Mouse (Mus musculus): ENCODE measurements around the gene Cda. TPM values are rescaled to one million over a fixed set of nuclear protein-coding genes. Genes with fewer than 3 reads are reported as not detected.

The Cda gene
- polyA plus RNA-seq, 2 experiments from 2014 or later = not detected

- ATAC-seq = no peak
Observed at GRCm38 (mm10) chr4:138333135-138333534, 34.7 kb downstream of the Cda start.

GRCm38 (mm10) chr4:138331647-138332046, 36.1 kb downstream of the Cda start:
- no peak for ATAC-seq

GRCm38 (mm10) chr4:138330264-138330671, 37.5 kb downstream of the Cda start:
- ATAC-seq = no peak

- ATAC-seq = peak; percentile 15
Observed at GRCm38 (mm10) chr4:138327891-138328470, 39.8 kb downstream of the Cda start.

GRCm38 (mm10) chr4:138327155-138327554, 40.6 kb downstream of the Cda start:
- peak; percentile 8 for ATAC-seq

GRCm38 (mm10) chr4:138326077-138326695, 41.6 kb downstream of the Cda start, which contains the start of gene Pink1:
Pink1 (minus strand) TSS chr4:138326307.
- ATAC-seq = peak; percentile 81

- peak; percentile 86 for ATAC-seq
Observed at GRCm38 (mm10) chr4:138325466-138326076, 42.2 kb downstream of the Cda start.

GRCm38 (mm10) chr4:138324451-138324850, 43.3 kb downstream of the Cda start:
- ATAC-seq = no peak

GRCm38 (mm10) chr4:138323753-138324152, 44.0 kb downstream of the Cda start:
- no peak for ATAC-seq

GRCm38 (mm10) chr4:138322692-138323091, 45.1 kb downstream of the Cda start:
- no peak for ATAC-seq

- ATAC-seq = no peak
Observed at GRCm38 (mm10) chr4:138321488-138321887, 46.3 kb downstream of the Cda start.

- ATAC-seq = no peak
Observed at GRCm38 (mm10) chr4:138320711-138321110, 47.1 kb downstream of the Cda start.

GRCm38 (mm10) chr4:138319508-138319907, 48.3 kb downstream of the Cda start:
- peak; percentile 83 for ATAC-seq

GRCm38 (mm10) chr4:138318509-138319266, 49.1 kb downstream of the Cda start:
- peak; percentile 66 for ATAC-seq

GRCm38 (mm10) chr4:138316369-138316768, 51.4 kb downstream of the Cda start:
- no peak for ATAC-seq

- ATAC-seq = no peak
Observed at GRCm38 (mm10) chr4:138315781-138316180, 52.0 kb downstream of the Cda start.

- no peak for ATAC-seq
Observed at GRCm38 (mm10) chr4:138313795-138314194, 54.0 kb downstream of the Cda start.

GRCm38 (mm10) chr4:138313021-138313420, 54.8 kb downstream of the Cda start:
- no peak for ATAC-seq

- ATAC-seq = no peak
Observed at GRCm38 (mm10) chr4:138312105-138312504, 55.7 kb downstream of the Cda start.

- ATAC-seq = peak; percentile 72
Observed at GRCm38 (mm10) chr4:138311595-138311994, 56.2 kb downstream of the Cda start.

- no peak for ATAC-seq
Observed at GRCm38 (mm10) chr4:138310311-138310910, 57.4 kb downstream of the Cda start.

GRCm38 (mm10) chr4:138307739-138308138, 60.1 kb downstream of the Cda start:
- ATAC-seq = no peak

- no peak for ATAC-seq
Observed at GRCm38 (mm10) chr4:138307025-138307424, 60.8 kb downstream of the Cda start.

Data from CD4-positive, CD25-positive, alpha-beta regulatory T cell, adult 4 months (primary cell).